Mouse (Mus musculus): ENCODE measurements around the gene Selplg. TPM values are rescaled to one million over a fixed set of nuclear protein-coding genes. Genes with fewer than 3 reads are reported as not detected.
"Not testable (repeated sequence)": the region's sequence is repeated elsewhere in the genome, so short reads cannot be mapped to it uniquely, and the experiment has no call there.

The Selplg gene
- polyA plus RNA-seq, 1 experiment from 2014 or later: 2.5 TPM

DNA sequence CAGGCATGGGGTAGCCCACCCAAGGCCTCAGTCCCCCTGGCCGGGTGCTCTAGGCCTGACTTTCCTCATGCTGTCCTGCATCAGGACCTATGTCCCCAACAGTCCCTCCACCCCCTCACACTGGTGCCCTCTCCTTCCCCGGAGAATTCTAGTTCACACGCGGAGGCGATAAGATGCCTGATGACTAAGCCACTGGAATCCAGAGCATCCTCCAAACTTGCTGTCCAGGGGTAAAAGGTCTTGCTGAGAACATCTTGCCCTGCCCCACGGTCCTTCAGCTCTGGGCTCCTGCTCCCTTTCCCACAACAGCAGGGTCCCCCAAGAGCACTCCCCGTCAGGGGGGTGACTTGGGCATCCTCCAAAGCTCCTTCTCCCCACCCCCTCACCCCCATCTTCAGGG lies 49.8 kb downstream of the Selplg start:
- 85% methylated on average over 7 of the region's 7 CpGs for WGBS
- Histone ChIP-seq H3K36me3 (peaks cover 9% of the 10 kb centered on the region; the same call in 1 of the 2 replicates), H3K4me1 (peaks cover 49% of the 10 kb centered on the region), H3K9me3 (no peaks in the 10 kb centered on the region), H3K27me3 (no peaks in the 10 kb centered on the region), H3K9ac (no peak overlapping the region), H3K4me3 (no peak overlapping the region), H3K27ac (peak overlapping the region; percentile 83; the same call in 1 of the 2 replicates), H3K4me2 (replicated peaks) (no peak overlapping the region)
- ATAC-seq (ENCODE audit: low FRiP score, low read depth): no peak

GRCm38 (mm10) chr5:113781875-113782274 lies 50.6 kb downstream of the Selplg start:
- no peaks in the 10 kb centered on the region for H3K9me3 ChIP-seq
- peaks cover 16% of the 10 kb centered on the region for H3K36me3 ChIP-seq
- H3K9ac ChIP-seq: no peak overlapping the region
- H3K4me2 ChIP-seq (replicated peaks): no peak overlapping the region
- no peaks in the 10 kb centered on the region for H3K27me3 ChIP-seq
- H3K27ac ChIP-seq: peak overlapping the region; percentile 67; the same call in 1 of the 2 replicates
- peaks cover 44% of the 10 kb centered on the region for H3K4me1 ChIP-seq
- 87% methylated on average over 7 of the region's 7 CpGs for whole genome bisulfite sequencing
- H3K4me3 ChIP-seq: no peak overlapping the region
- ATAC-seq (ENCODE audit: low FRiP score, low read depth): no peak

- peaks cover 23% of the 10 kb centered on the region for H3K36me3 ChIP-seq
- no peak for ATAC-seq (ENCODE audit: low FRiP score, low read depth)
- H3K4me2 ChIP-seq (replicated peaks): no peak overlapping the region
- peak overlapping the region; percentile 67; the same call in 1 of the 2 replicates for H3K27ac ChIP-seq
- H3K9ac ChIP-seq: no peak overlapping the region
- H3K4me1 ChIP-seq: peaks cover 40% of the 10 kb centered on the region
- H3K27me3 ChIP-seq: no peaks in the 10 kb centered on the region
- 50% methylated on average over 7 of the region's 7 CpGs for WGBS
- H3K9me3 ChIP-seq: no peaks in the 10 kb centered on the region
- no peak overlapping the region for H3K4me3 ChIP-seq
Observed at GRCm38 (mm10) chr5:113781254-113781653, 51.2 kb downstream of the Selplg start.

DNA sequence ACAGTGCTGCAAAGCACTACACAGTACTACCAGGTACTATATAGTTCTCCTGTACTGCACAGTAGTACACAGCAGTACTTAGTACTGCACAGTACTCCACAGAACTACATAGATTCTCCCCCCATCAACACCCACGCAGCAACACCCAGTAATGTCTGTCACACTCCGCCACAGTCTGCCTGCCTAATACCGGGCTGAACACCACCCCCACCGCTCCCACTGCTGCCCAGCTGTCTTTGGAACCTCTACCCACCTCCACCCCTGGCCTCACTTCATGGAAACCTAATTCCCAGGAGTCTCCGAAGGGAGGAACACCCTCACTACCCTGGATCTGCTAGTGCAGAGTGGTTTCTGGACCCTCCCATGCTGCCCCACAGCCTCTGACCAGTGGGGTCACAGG lies 51.7 kb downstream of the Selplg start:
- ATAC-seq (ENCODE audit: low FRiP score, low read depth): no peak
- Histone ChIP-seq H3K9ac (no peak overlapping the region), H3K4me1 (peaks cover 40% of the 10 kb centered on the region), H3K4me3 (no peak overlapping the region), H3K27me3 (no peaks in the 10 kb centered on the region), H3K36me3 (peaks cover 28% of the 10 kb centered on the region), H3K27ac (peak overlapping the region; percentile 67; the same call in 1 of the 2 replicates), H3K4me2 (replicated peaks) (no peak overlapping the region), H3K9me3 (no peaks in the 10 kb centered on the region)
- WGBS: 73% methylated on average over 5 of the region's 5 CpGs

DNA sequence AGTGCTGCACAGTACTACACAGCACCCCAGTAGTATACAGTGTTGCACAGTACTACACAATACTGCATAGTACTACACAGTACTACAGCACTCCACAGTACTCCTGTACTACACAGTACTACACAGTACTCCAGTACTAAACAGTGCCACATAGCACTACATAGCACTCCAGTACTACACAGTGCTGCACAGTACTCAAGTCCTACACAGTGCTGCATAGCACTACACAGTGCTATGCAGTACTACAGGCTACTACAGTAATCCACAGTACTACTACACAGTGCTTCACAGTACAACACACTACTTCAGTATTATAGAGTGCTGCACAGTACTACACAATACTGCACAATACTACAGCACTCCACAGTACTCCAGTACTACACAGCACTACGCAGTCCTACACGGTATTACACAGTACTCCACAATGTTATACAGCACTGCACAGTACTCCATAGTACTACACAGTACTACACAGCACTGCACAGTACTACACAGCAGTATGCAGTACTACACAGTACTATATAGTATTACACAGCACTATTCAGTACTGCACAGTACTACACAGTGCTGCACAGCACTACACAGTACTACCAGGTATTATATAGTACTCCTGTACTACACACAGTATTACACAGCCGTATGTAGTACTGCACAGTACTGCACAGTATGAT lies 52.2 kb downstream of the Selplg start:
- no peaks in the 10 kb centered on the region for H3K9me3 ChIP-seq
- no peak overlapping the region for H3K4me2 ChIP-seq (replicated peaks)
- no peak overlapping the region for H3K4me3 ChIP-seq
- 94% methylated on average over 3 of the region's 3 CpGs for WGBS
- H3K27ac ChIP-seq: no peak overlapping the region; the same call in 1 of the 2 replicates
- H3K9ac ChIP-seq: no peak overlapping the region
- ATAC-seq (ENCODE audit: low FRiP score, low read depth): no peak
- peaks cover 33% of the 10 kb centered on the region for H3K36me3 ChIP-seq
- no peaks in the 10 kb centered on the region for H3K27me3 ChIP-seq
- H3K4me1 ChIP-seq: peaks cover 40% of the 10 kb centered on the region

GRCm38 (mm10) chr5:113779569-113779968 lies 52.9 kb downstream of the Selplg start:
- H3K27me3 ChIP-seq: no peaks in the 10 kb centered on the region
- no peak for ATAC-seq (ENCODE audit: low FRiP score, low read depth)
- no peaks in the 10 kb centered on the region for H3K9me3 ChIP-seq
- no peak overlapping the region for H3K4me3 ChIP-seq
- H3K4me2 ChIP-seq (replicated peaks): no peak overlapping the region
- H3K27ac ChIP-seq: no peak overlapping the region
- peaks cover 39% of the 10 kb centered on the region for H3K36me3 ChIP-seq
- 61% methylated on average over 5 of the region's 5 CpGs for WGBS
- H3K9ac ChIP-seq: no peak overlapping the region
- peaks cover 36% of the 10 kb centered on the region for H3K4me1 ChIP-seq

GRCm38 (mm10) chr5:113777728-113778127 lies 54.7 kb downstream of the Selplg start:
- 85% methylated on average over 8 of the region's 8 CpGs for WGBS
- not testable (repeated sequence) for ATAC-seq (ENCODE audit: low FRiP score, low read depth); H3K27me3 ChIP-seq

DNA sequence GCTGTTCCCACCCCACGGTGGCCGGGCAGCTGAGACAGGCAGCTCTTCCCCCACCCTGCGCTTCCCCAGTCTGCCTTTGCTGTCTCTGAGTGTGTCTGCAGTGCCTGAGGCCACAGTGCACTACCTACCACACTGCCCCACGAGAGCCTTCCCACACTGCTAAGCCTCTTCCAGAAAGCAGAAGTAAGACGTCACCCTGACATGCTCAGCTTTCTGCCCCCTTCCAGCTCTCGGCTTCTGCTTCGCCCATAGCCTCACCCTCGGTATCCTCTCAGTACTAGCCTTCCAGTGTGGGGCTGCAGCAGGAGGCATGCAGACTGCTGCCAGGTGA lies 55.6 kb downstream of the Selplg start:
- no peak for ATAC-seq (ENCODE audit: low FRiP score, low read depth)
- H3K9me3 ChIP-seq: no peaks in the 10 kb centered on the region
- no peak overlapping the region for H3K9ac ChIP-seq
- H3K4me2 ChIP-seq (replicated peaks): no peak overlapping the region
- H3K27me3 ChIP-seq: no peaks in the 10 kb centered on the region
- no peak overlapping the region for H3K27ac ChIP-seq
- no peak overlapping the region for H3K4me3 ChIP-seq
- H3K4me1 ChIP-seq: peaks cover 24% of the 10 kb centered on the region
- 93% methylated on average over 8 of the region's 8 CpGs for WGBS
- peaks cover 43% of the 10 kb centered on the region for H3K36me3 ChIP-seq

More at GRCm38 (mm10) chr5:113777728-113778127, 54.7 kb downstream of the Selplg start:
- H3K4me1 ChIP-seq: peaks cover 28% of the 10 kb centered on the region
- not testable (repeated sequence) for H3K27ac ChIP-seq; H3K9ac ChIP-seq; H3K4me3 ChIP-seq; H3K4me2 ChIP-seq (replicated peaks); H3K9me3 ChIP-seq
- peaks cover 43% of the 10 kb centered on the region for H3K36me3 ChIP-seq

- H3K4me3 ChIP-seq: no peak overlapping the region
- no peak for ATAC-seq (ENCODE audit: low FRiP score, low read depth)
- peaks cover 18% of the 10 kb centered on the region for H3K4me1 ChIP-seq
- H3K9ac ChIP-seq: no peak overlapping the region
- H3K4me2 ChIP-seq (replicated peaks): no peak overlapping the region
- H3K27ac ChIP-seq: no peak overlapping the region
- WGBS: 89% methylated on average over 15 of the region's 15 CpGs
- H3K27me3 ChIP-seq: no peaks in the 10 kb centered on the region
- no peaks in the 10 kb centered on the region for H3K9me3 ChIP-seq
- H3K36me3 ChIP-seq: peaks cover 43% of the 10 kb centered on the region
Observed at GRCm38 (mm10) chr5:113776128-113776895, 56.1 kb downstream of the Selplg start.

GRCm38 (mm10) chr5:113775585-113775984 lies 56.9 kb downstream of the Selplg start:
- 90% methylated on average over 10 of the region's 10 CpGs for WGBS
- no peak for ATAC-seq (ENCODE audit: low FRiP score, low read depth)
- Histone ChIP-seq H3K9ac (no peak overlapping the region), H3K4me1 (peaks cover 13% of the 10 kb centered on the region), H3K27ac (no peak overlapping the region), H3K9me3 (no peaks in the 10 kb centered on the region), H3K4me3 (no peak overlapping the region), H3K36me3 (peaks cover 43% of the 10 kb centered on the region), H3K4me2 (replicated peaks) (no peak overlapping the region), H3K27me3 (no peaks in the 10 kb centered on the region)

- peaks cover 50% of the 10 kb centered on the region for H3K36me3 ChIP-seq
- peak overlapping the region; percentile 99 for H3K4me3 ChIP-seq
- H3K4me1 ChIP-seq: peaks cover 31% of the 10 kb centered on the region
- no peak for ATAC-seq (ENCODE audit: low FRiP score, low read depth)
- no peaks in the 10 kb centered on the region for H3K27me3 ChIP-seq
- 1% methylated on average over 7 of the region's 7 CpGs for WGBS
- H3K27ac ChIP-seq: no peak overlapping the region; the same call in 1 of the 2 replicates
- H3K4me2 ChIP-seq (replicated peaks): peak overlapping the region; percentile 94
- H3K9me3 ChIP-seq: no peaks in the 10 kb centered on the region
- H3K9ac ChIP-seq: peak overlapping the region; percentile 81
Observed at GRCm38 (mm10) chr5:113773664-113774063, 58.8 kb downstream of the Selplg start.

DNA sequence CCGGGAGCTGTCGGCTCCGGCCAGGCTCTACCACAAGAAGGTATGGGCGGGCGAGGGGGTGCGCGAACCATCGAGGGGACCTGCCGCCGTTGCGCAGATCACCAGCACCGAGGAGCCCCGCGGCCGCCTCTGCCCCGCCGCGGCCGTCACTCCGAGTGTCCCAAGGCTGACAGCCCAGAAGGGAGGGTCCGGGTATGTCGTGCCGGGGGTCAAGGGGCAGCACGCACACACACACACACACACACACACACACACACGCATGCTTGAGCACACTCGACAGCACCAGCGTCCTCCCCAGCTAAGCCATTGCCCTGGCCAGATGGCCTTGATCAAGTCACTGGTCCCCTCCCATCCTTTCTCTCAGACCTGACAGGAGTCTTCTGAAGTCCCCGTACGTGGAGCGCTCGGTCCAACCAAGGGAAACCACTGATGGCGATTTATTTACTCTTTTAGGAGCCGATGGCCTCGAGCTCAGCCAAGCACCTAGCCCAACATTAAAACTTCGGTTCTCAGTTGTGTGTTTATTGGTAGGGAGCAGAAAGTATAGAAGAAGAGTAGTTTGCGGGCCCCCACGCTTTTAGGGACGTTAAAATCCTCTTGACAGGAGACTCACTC lies 59.4 kb downstream of the Selplg start:
- Histone ChIP-seq H3K9ac (peak overlapping the region; percentile 81), H3K9me3 (no peaks in the 10 kb centered on the region), H3K36me3 (peaks cover 51% of the 10 kb centered on the region), H3K4me3 (peak overlapping the region; percentile 99), H3K4me1 (peaks cover 32% of the 10 kb centered on the region), H3K27me3 (no peaks in the 10 kb centered on the region), H3K27ac (peak overlapping the region; percentile 63; the same call in 1 of the 2 replicates), H3K4me2 (replicated peaks) (peak overlapping the region; percentile 94)
- ATAC-seq (ENCODE audit: low FRiP score, low read depth): peak; percentile 39
- WGBS: 1% methylated on average over 34 of the region's 38 CpGs
